Mouse (Mus musculus): ENCODE measurements around the gene Gm3893. TPM values are rescaled to one million over a fixed set of nuclear protein-coding genes. Genes with fewer than 3 reads are reported as not detected.
"Not testable (repeated sequence)": the region's sequence is repeated elsewhere in the genome, so short reads cannot be mapped to it uniquely, and the experiment has no call there.

Gene Gm3893
- total RNA-seq (2021): not detected in 2 replicates
- long read RNA-seq, experiment 1: 0 reads
- long read RNA-seq, experiment 2: 0 reads

GRCm38 (mm10) chr4:42090907-42091306 lies at the start of gene Gm3893:
Gene Gm3893 (plus strand): TSS chr4:42091207.
- DNase-seq: not testable (repeated sequence)

- not testable (repeated sequence) for DNase-seq
Measured at GRCm38 (mm10) chr4:42114517-42114916, 23.5 kb downstream of the Gm3893 start, which contains the start of gene Gm13304. Gene Gm13304 (plus strand): TSS chr4:42114817.

Other genes starting within 250 kb of the Gm3893 start
- gene Gm21541, start 187.6 kb upstream of the Gm3893 start, total RNA-seq (2021): not detected in 2 replicates
- gene Gm20878, start 149.6 kb upstream of the Gm3893 start, total RNA-seq (2021): 4.2 and 4.8 TPM in 2 replicates
- gene Fam205a4, start 125.1 kb upstream of the Gm3893 start, total RNA-seq (2021): 0.41 and 0.82 TPM in 2 replicates
- gene Gm21093, start 56.5 kb upstream of the Gm3893 start, total RNA-seq (2021): not detected in 2 replicates
- gene Gm13304, start 23.6 kb downstream of the Gm3893 start, total RNA-seq (2021): 2.2 and 17.7 TPM in 2 replicates
- 17.8 TPM in 1 of 2 replicates, not detected in the other for gene Gm13306, start 62.2 kb downstream of the Gm3893 start, total RNA-seq (2021)
- gene Gm13305, start 77.4 kb downstream of the Gm3893 start, total RNA-seq (2021): 0.56 and 1.7 TPM in 2 replicates
- 0.89 and 1.8 TPM in 2 replicates for gene Gm10600, start 149.4 kb downstream of the Gm3893 start, total RNA-seq (2021)
- not detected in 2 replicates for gene Ccl21b, start 164.6 kb downstream of the Gm3893 start, total RNA-seq (2021)
- gene Gm21953, start 203.1 kb downstream of the Gm3893 start, total RNA-seq (2021): not detected in 2 replicates
- gene Fam205a3, start 227.1 kb downstream of the Gm3893 start, total RNA-seq (2021): not detected in 2 replicates

Measured in adrenal gland, postnatal 14 days (tissue).